Mouse (Mus musculus): Measurements from ENCODE around the gene Prlh.
A peak's percentile ranks its signal among the peaks of the same experiment; 100 is the strongest.

The Prlh gene

DNA sequence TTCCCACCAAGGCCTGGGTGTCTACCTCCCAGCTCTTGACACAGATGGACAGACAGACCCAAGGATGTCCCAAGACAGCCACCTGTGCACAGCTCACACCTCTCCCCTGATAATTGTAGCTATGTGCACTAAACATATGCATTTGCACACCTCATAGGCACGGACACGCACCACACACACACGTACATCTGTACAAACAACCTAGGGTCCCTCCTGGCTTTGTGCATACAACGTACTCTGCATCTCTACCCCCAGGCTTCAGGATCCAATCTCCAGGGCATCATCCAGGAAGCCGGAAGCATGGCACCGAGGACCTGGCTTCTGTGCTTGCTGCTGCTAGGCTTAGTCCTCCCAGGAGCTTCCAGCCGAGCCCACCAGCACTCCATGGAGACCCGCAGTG lies at the start of gene Prlh:
TSS of gene Prlh (plus strand) at position 301 of the 400 bp plus-strand sequence.
- no peak for DNase-seq (ENCODE audit: low spot score)

DNA sequence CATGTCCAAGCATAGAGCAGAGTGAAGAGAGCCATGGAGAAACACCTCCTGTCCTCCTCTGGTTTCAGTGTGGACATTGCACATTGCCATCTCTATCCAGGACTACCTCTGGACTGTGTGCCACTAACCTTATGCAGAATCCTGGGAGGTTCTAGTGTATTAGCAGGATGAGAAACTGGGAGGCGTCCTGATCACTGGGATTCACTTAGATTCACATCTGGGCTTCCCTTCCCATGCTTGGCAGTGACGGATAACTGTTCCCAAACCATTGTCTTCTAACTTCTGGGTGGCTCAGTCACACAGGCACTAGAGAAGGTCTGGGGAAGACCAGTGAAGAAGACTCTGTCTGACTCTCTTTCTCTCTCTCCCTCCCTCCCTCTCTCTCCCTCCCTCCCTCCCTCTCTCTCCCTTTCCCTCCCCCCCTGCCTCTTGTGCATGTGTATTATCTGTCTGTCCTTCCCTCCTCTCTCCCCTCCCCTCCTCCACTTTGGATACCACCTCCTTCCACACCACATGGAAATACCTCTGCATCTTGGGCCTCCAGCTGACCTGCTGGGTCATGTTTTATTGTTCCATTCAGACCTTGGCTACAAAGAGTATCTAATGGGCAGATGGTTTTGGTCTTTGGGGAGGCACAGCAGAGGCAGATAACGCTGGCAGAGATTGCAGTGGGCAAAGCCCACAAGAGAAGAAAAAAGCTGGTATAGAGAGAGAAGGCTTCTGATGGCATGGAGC lies 49.5 kb upstream of the Prlh start:
- no peak for DNase-seq (ENCODE audit: low spot score)

DNA sequence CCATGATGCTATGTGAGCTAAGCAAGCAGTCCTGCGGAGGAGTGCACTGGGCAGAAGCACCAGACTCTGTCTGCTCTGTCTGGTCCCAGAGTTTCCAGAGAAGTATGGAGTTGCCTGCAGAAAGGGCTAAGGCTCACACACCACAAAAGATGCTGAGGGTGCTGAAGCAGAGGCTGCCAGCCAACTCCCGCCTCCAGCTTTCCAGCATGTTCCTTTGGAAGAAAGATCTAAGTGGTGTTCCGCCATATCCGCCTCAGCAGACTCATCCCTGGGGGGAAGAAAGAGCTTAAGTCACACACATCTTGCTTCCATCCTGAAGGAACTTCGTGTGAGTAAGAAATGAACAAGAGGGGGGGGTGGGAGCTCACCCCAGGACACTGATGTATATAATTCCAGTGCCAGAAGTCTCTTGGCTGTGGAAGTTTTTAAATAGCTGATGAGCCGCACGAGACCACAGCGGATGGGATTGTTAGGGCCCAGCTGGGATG lies 48.9 kb upstream of the Prlh start:
- peak; percentile 29 for DNase-seq (ENCODE audit: low spot score)

DNA sequence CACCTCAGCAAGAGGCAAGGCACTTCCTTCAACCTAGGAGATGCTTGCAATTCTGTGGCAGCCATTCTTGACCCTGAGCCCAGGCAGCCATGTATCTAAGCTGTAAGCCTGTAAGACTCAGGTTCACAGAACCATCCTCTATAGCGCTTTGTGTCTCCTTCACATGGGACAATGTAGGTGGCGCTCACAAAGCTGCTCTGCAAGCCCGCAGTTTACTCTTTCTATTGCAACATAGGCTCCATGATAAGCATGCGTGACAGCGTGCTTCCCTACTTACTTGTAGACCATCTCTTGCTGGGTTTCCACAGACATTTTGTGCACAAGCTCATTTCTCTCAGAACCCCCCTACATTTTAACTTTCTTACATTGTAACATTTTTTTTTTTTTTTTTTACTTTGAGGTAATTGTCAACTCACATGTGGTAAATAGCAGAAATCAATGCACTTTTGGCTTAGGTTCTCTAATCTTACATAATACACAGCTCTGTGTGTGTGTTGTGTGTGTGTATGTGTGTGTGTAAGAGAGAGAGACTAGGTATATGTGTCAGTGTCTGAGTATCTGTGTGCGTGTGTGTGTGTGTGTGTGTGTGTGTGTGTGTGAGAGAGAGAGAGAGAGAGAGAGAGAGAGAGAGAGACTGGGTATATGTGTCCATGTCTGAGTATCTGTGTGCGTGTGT lies 48.0 kb upstream of the Prlh start:
- DNase-seq (ENCODE audit: low spot score): no peak

DNA sequence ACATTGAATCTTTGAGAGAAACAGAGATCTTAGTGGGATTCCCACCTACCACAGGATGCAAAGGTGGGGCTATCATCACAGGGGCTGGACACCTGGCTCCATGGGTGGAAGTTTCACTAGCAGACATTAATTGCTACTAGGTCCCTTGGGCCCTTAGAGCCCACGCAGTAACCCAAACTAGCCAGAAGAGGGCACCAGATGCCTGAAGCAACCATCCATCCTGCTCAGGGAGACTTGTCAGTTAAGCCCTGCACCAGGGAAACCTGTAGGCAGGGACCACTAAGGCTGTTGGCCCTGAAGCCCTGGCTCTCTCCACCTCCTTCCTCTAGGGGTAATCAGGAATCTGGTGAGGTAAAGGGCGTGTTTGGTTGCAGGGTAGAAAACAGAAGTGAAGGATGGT lies 46.6 kb upstream of the Prlh start:
- DNase-seq (ENCODE audit: low spot score): peak; percentile 27

DNA sequence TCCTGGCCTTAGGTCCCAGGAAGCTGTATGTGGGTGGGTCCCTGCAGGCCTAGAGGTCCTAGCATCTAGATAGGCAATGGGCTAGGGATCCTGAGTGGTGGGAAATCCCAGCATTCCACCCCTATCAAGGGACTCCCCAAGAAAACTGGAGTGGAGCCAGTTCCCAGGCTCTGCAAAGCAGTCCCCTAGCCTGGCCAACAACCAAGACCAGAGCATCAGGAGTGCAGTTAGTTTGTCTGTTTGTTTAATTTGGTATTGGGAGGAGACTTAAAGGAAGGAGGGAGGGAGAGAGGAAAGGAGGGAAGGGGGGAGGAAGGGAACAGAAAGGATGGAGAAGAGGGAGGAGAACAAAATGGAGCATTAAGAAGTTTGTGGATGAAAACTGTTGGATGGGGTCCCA lies 43.7 kb upstream of the Prlh start:
- DNase-seq (ENCODE audit: low spot score): no peak

DNA sequence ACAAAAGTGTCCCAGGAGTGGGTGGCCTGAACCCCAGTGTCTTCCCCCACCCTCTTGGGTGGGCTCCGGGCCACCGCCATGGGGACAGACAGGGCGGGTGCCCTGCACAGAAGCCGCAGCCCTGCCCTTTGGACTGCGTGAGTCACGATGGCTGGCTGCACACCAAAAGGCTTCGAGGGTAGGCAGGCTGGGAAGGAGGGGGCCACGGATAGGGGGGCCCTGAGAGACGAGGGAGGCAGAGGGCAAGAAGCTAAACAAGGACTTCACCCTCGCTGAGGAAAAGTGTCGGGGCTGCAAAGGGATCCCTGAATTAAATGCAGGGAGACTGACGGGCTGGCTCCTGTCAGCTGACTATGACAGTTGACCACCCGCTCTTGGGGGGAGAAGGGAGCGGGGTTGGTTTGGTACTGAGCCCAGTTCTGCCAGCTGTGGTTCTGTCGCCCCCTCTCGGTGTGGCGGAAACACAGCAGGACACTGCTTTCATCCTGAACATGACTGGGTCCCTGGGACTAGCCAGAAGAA lies 43.2 kb upstream of the Prlh start:
- DNase-seq (ENCODE audit: low spot score): no peak

DNA sequence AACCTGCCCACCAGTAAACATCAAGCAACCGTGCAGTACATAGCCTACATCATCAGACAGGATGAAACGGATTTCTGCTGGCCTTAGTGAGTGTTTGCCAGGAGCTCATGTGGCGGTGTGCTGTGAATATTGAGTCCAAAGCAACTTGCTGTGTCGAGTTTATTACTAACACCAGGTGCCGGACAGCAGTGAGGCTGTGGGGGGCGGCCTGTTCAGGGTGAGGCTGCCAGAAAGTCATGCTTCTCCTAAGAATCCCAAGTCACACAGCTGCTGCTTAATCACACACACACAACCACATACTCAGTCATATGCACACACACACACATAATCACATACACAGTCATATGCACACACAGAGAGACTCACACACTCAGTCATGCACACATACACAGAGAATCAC lies 39.7 kb upstream of the Prlh start:
- no peak for DNase-seq (ENCODE audit: low spot score)

DNA sequence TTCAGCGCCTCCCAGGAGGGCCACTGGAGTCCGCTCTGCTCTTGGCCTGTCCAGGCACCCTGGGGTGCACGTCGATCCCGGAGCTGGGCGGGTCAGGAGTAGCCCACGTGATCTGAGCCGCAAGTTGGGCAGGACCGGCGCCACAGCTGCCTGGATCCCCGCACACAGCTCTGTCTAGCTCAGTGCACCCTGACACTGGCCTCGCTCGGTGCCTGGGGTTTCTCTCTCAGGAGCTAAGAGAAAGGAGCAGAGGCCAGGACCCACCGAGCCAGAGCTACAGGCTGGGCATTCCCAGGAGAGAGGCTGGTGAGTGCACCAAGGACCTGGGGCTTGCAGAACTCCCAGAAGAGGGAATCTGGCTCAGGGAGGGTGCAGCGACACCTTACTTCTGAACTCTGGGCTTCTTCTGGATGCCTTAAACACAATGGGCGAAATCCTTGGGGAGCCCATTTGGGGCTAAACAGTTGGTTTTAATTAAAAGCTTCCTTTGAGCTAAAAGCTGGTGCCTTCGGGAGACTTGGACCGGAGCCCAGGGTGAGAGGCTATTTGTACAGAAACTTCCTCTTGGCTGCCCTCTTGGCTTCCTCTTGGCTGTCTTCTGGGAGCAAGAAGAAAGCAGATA lies 37.8 kb upstream of the Prlh start, which contains the start of gene Mlph:
TSS of gene Mlph (plus strand) at position 138 of the 622 bp plus-strand sequence.
- DNase-seq (ENCODE audit: low spot score): peak; percentile 28

DNA sequence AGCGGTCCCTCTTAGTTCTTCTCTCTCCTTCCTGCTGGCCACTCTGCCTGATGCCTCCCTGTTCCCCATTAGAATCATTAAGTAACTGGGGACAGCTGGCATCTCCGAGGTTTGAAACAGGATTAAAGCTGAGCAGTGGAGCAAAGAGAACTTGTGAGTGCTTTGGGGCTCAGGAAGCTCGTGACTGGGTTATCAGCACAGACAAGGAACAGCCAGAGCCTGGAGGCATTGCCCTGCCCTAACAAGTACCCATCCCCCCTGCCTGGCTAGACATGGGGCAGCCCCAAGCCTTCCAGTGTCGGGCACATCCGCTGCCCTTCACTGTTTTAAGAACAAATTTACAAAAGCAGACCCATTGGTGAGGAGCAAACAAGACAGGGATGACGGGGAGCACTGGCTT lies 35.4 kb upstream of the Prlh start:
- DNase-seq (ENCODE audit: low spot score): peak; percentile 39

DNA sequence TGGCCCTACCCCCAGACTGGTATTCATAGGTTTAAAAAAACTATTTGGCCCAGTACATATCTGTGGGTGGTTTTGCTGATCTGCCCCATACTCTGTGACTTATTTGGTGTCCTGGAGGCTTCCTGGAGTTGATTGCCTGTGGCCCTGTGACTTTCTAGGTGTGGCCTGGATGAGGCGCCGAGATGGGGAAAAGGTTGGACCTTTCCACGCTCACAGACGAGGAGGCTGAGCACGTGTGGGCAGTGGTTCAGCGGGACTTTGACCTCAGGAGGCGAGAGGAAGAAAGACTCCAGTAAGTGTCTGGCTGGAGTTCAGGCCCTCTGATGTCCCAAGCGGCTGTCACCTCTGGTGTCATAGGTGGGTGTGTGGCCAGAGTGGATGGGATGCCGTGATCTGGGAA lies 31.2 kb upstream of the Prlh start:
- DNase-seq (ENCODE audit: low spot score): no peak

DNA sequence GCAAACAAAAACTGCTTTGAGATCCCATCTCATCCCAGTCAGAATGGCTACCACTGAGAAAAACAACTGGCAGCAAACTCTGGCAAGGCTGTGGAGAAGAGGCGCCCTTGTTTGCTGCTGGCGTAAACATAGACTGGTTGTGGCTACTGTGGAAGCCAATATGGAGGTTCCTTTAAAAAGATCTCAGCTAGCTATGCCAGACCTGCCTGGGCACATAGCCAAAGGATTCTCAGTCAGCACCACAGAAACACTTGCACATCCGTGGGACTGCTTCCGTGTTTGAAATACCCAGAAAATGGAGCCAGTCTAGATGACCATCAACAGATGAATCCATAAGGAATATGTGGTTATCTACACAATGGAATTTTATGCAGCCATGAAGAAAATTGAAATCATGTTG lies 26.9 kb upstream of the Prlh start:
- DNase-seq (ENCODE audit: low spot score): no peak

DNA sequence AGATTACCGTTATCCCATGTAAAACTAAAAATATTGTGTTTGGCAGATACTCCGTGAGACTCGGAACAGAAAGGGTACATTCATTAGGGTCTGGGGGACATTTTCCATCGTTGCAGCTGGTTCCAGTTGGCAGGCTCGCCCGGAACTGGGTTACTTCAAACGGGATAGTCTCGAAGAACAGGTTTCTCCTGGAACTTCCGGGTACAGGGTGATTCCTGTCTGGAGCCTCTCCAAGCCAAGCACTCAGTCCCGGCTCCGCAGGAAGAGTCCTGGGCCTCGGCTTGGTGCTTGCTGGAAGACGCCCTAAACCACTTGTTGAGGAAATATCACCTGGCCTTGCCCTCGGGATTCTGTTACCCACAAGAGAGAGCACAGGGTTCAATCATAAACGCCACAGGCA lies 25.6 kb upstream of the Prlh start:
- DNase-seq (ENCODE audit: low spot score): peak; percentile 40

DNA sequence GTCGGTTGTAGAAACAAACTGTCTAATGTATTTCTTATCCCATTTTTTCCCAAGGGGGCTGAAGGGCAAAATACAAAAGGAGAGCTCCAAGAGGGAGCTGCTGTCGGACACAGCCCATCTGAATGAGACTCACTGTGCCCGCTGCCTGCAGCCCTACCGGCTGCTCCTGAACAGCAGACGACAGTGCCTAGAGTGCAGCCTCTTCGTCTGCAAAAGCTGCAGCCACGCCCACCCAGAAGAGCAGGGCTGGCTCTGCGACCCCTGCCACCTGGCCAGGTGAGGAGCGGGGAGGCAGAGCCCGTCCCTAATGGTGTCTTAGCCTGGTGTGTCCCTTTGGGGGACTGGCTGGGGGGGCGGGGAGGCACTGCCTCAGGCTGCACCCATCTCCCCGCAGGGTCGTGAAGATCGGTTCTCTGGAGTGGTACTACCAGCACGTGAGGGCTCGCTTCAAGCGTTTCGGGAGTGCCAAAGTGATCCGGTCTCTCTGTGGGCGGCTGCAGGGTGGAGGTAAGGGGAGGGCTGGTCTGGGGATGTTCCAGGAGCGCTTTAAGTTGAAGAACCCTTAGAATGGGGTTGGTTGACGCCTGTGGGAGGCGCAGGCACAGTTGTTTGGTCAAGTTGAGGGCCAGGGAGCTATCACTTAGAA lies 24.9 kb upstream of the Prlh start:
- no peak for DNase-seq (ENCODE audit: low spot score)

DNA sequence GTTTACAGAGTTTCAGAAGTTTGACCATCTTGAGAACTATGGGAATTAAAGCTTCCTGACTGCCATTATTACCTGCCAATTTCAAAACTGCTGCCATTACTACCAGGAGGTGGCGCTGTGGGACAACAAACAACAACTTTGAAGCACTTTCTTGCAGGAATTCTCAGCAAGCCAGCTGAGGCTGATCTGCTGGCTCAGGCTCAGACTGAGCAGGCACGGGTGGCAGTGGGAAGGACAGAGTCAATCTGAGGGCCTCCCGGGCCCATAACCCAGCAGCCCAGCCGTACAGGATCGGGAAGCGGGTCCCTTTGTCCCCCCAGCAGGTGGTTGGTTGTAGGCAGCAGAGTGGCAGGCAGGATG lies 24.4 kb upstream of the Prlh start:
- peak; percentile 72 for DNase-seq (ENCODE audit: low spot score)

DNA sequence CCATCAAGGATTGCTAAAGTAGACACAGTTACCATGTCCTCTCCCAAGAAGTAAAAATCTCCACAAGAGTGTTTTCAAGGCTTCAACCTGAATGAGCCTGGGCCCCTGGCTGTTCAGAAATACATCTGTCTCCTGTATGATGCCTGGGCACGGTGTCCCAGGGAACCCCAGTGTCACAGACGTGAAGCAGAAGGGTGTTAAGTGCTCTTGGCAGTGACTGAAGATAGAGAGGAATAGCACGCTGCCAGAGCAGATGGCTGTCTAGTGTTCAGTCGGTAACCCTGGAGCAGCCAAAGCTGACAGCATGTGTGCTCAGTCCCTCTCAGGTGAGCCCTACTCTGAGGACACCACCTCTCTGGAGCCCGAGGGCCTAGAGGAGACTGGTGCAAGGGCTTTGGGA lies 19.9 kb upstream of the Prlh start:
- DNase-seq (ENCODE audit: low spot score): no peak

DNA sequence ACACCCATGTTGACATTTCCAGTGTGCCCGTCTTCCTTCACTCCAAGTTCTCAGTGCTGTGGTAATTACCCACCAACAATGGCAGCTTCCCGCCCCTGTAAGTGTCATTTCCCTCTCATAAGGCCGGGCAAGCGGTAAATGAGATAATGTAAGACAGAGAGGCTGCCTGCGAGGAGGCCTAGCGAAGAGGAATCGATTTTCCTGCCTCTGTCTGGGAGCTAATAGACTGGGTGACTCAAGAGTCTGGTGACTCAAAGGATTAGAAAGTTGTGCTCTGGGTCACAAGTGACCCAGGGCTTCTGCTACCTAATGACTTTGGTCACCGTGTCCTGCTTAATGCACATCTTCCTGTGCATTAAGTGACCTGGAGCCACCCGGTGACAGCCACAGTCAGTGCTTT lies 15.9 kb upstream of the Prlh start:
- DNase-seq (ENCODE audit: low spot score): no peak

DNA sequence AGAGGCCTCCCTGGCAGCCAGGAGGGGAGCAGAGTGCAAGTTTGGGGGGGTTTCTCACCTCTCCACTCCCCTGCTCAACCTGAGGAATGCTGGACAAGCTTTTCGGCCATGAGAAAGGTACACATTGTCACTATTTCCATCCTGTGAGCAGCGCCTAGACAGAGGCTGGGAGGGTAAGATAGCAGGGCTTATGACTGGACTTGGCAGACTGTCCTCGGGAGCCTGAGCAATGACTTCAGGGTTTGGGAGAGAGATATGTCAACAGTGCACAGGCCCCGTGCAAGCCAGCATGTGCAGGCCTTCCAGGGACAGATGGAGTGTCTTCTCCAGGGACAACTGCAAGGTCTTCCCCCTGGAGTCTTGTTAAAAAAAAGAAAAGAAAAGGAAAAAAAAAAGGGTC lies 12.9 kb upstream of the Prlh start:
- DNase-seq (ENCODE audit: low spot score): no peak

DNA sequence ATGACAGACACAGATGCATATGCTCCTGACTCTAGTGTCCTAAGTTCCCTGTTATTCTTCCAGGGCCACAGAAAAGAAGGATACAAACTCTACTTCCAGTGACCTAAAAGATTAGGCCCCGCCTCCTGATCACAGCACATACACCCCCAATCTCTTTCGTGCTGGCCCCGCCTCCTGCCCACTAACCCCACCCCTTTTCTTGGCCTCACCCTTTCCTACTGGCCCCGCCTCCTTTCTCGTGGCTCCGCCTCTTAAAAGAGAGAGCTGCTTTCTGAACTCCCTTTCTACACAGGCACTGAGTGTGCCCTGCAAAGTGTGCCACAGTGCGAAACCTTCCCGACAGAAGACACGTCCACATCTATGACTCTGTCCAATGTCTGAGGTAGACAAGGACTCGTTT lies 7.7 kb upstream of the Prlh start:
- DNase-seq (ENCODE audit: low spot score): no peak

DNA sequence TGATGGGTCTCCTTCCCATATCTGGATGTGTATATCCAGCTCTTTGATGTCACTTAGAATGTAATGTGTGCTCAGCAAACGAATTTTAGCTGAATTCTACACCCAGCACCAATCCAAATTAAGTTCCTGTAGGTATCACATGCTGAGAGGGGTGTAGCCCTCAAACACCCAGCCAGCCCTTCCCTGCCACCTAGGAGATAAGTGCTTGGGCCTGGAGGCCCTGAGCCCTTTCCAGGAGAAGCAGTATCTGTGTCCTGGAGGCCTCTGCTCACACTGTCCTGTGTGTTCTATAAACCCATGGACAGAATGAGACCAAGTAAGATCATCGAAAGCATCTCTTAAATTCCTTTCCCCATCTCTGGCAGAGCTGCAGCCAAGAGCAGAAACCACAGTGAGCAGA lies 5.7 kb upstream of the Prlh start:
- no peak for DNase-seq (ENCODE audit: low spot score)

DNA sequence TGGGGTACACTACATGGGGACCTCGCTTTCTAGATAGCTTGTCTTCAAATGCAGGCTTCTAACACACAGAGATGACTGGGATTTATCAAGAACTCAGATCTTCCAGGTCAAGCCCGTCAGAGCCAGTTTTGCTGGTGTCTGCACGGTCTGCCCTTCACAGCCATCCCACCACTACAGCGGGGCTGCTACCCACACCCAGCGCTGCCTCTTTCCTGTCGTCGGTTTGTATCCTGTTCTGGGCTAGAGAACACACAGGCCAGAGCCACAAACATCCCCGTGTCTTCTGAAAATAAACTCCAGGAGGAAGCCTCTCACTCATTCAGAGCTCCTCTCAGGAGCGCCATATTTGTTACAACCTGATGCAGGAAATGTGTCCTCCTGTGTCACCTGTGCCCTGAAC lies 3.6 kb upstream of the Prlh start:
- no peak for DNase-seq (ENCODE audit: low spot score)

DNA sequence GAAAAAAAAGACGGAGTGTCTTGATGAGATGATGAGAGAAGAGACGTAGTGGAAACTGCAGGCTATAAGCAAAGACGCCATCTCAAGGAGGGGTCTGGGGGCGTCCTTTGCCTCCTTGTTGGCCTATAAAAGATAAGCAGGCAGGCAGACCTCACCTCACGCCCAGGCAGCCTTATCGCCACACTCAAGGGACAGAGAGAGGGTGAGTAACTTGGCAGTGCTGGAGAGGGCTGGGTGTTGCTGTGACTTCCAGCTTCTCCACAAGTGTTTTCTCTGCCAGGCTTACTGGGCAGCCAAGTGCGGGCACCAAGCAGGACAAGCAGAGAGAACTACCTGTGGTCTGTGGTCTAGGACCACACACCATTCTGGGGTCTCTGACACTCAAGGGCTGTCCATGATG lies 1.2 kb upstream of the Prlh start:
- DNase-seq (ENCODE audit: low spot score): no peak

DNA sequence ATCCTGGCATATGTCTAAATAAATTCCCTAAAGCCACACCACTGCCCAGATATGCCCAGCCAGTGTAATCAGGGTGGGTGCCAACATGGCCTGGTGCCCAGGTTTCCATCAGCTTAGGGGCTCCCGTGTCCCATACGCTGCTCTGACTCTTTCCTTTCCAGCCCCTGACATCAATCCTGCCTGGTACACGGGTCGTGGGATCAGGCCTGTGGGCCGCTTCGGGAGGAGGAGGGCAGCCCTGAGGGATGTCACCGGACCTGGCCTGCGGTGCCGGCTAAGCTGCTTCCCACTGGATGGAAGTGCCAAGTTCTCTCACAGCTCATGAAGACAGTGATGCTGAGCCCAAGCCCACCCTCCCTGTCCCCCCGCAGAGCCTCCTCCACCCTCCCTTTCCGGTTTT lies 780 bp downstream of the Prlh start:
- DNase-seq (ENCODE audit: low spot score): no peak

Data from testis, postnatal 14 days (tissue).